ENCODE assay signal across 8 mouse cellular contexts in genomic region chr10:99619421-99620151, GRCm38 (mm10).
DNase-seq lines count a peak whose midpoint lies in the region; ATAC-seq lines count a peak whose summit lies in the region.

No protein-coding gene starts in this region.

- DNase-seq in ovary, postnatal 14 days (ENCODE audit: low spot score): peak; percentile 69
- DNase-seq in ovary, adult 18-20 months (ENCODE audit: low spot score): no peak
- DNase-seq in cerebellum, postnatal 4 days (ENCODE audit: low spot score in 2 of 2): peak; percentile 58 to 76
- DNase-seq in gastrocnemius, postnatal 10 days: peak; percentile 78
- peak; percentile 27 for DNase-seq in kidney, adult 11 months
- DNase-seq in limb, embryonic 10.5 days (ENCODE audit: low spot score): peak; percentile 88
- DNase-seq in spleen, postnatal 14 days (ENCODE audit: low spot score in 2 of 2): peak; percentile 15 to 44

- H3K36me3 ChIP-seq in limb, embryonic 10.5 days: no peaks in the 10 kb centered on the region
- no peaks in the 10 kb centered on the region for H3K36me3 ChIP-seq in midbrain, embryonic 13.5 days

- 0 out of 2 replicates have a peak overlapping the region, but pooled peaks have one; percentile 1 for H3K4me2 ChIP-seq in midbrain, embryonic 13.5 days (replicated peaks)

- H3K9ac ChIP-seq in midbrain, embryonic 13.5 days (replicated peaks): no peak overlapping the region

- 48% methylated on average over 18 of the region's 18 CpGs for WGBS in limb, embryonic 10.5 days
- WGBS in midbrain, embryonic 13.5 days: 46% methylated on average over 18 of the region's 18 CpGs

- no peaks in the 10 kb centered on the region for H3K27me3 ChIP-seq in limb, embryonic 10.5 days (ENCODE audit: low read depth, poor library complexity, severe bottlenecking)
- no peaks in the 10 kb centered on the region for H3K27me3 ChIP-seq in midbrain, embryonic 13.5 days

- no peaks in the 10 kb centered on the region for H3K9me3 ChIP-seq in limb, embryonic 10.5 days (replicated peaks)
- H3K9me3 ChIP-seq in midbrain, embryonic 13.5 days: no peaks in the 10 kb centered on the region

- peak; percentile 72 for ATAC-seq in midbrain, embryonic 13.5 days

- H3K27ac ChIP-seq in limb, embryonic 10.5 days: no peak overlapping the region
- no peak overlapping the region for H3K27ac ChIP-seq in midbrain, embryonic 13.5 days

- H3K4me1 ChIP-seq in limb, embryonic 10.5 days: peaks cover 13% of the 10 kb centered on the region
- no peaks in the 10 kb centered on the region for H3K4me1 ChIP-seq in midbrain, embryonic 13.5 days (replicated peaks)

- H3K4me3 ChIP-seq in limb, embryonic 10.5 days: peak overlapping the region; percentile 22
- no peak overlapping the region for H3K4me3 ChIP-seq in midbrain, embryonic 13.5 days (replicated peaks)
